Mouse (Mus musculus) small intestine, adult 2 months (tissue): ENCODE data around the gene Fcgr3.

Experiments used
- CTCF ChIP-seq: fragments of 200-500 bp; IDR thresholded peaks from 2 replicates; pipeline ENCODE4 v1.5.1; 2012; ENCODE audit warnings: low read depth, mild to moderate bottlenecking, control low read depth, inconsistent platforms, low read length, moderate library complexity, mixed read lengths; ENCODE audit not compliant: insufficient replicate concordance, insufficient read length; ENCODE audit errors: extremely low read depth
- POLR2A ChIP-seq: fragments of 200-500 bp; IDR thresholded peaks from 2 replicates; pipeline ENCODE4 v1.6.1; 2012; ENCODE audit warnings: low read depth, mild to moderate bottlenecking, control low read depth, inconsistent platforms, low read length, moderate library complexity

- TF ChIP-seq CTCF (no peak), POLR2A (no peak)
Observed at GRCm38 (mm10) chr1:171034201-171034600, 30.5 kb downstream of the Fcgr3 start.
